Mouse (Mus musculus): ENCODE measurements around the gene Gm11127. TPM values are rescaled to one million over a fixed set of nuclear protein-coding genes. Genes with fewer than 3 reads are reported as not detected.
"Not testable (repeated sequence)": the region's sequence is repeated elsewhere in the genome, so short reads cannot be mapped to it uniquely, and the experiment has no call there.

The Gm11127 gene
- polyA plus RNA-seq (2015; fragmentation: Nextera tagmentation; extraction: Ambion mirVana) = 0.16 TPM in 1 of 2 replicates, not detected in the other

- 56% methylated on average over 1 of the region's 1 CpGs for WGBS
- not testable (repeated sequence) for H3K27ac ChIP-seq (ENCODE audit: low read length); ATAC-seq
Measured at GRCm38 (mm10) chr17:36058362-36058761, at the start of gene Gm11127. TSS of gene Gm11127 (minus strand) at chr17:36058371.

GRCm38 (mm10) chr17:36102091-36102490, 43.9 kb upstream of the Gm11127 start:
- not testable (repeated sequence) for H3K9ac ChIP-seq (replicated peaks; ENCODE audit: low read depth, low read length); H3K27me3 ChIP-seq (replicated peaks; ENCODE audit: control insufficient read depth, insufficient read depth, low read length); H3K4me2 ChIP-seq (ENCODE audit: low read length); H3K36me3 ChIP-seq (ENCODE audit: control insufficient read depth, insufficient read depth); H3K4me3 ChIP-seq (replicated peaks; ENCODE audit: low read length); H3K27ac ChIP-seq (ENCODE audit: low read length); H3K9me3 ChIP-seq (ENCODE audit: control insufficient read depth, low read length); ATAC-seq; H3K4me1 ChIP-seq (replicated peaks; ENCODE audit: control insufficient read depth, insufficient read depth, low read length)
- WGBS = 69% methylated on average over 11 of the region's 12 CpGs

More at GRCm38 (mm10) chr17:36058362-36058761, at the start of gene Gm11127:
- not testable (repeated sequence) for H3K4me1 ChIP-seq (replicated peaks; ENCODE audit: control insufficient read depth, insufficient read depth, low read length); H3K27me3 ChIP-seq (replicated peaks; ENCODE audit: control insufficient read depth, insufficient read depth, low read length); H3K9me3 ChIP-seq (ENCODE audit: control insufficient read depth, low read length); H3K9ac ChIP-seq (replicated peaks; ENCODE audit: low read depth, low read length); H3K4me3 ChIP-seq (replicated peaks; ENCODE audit: low read length); H3K36me3 ChIP-seq (ENCODE audit: control insufficient read depth, insufficient read depth); H3K4me2 ChIP-seq (ENCODE audit: low read length)

- not testable (repeated sequence) for ATAC-seq; H3K9me3 ChIP-seq (ENCODE audit: control insufficient read depth, low read length); H3K36me3 ChIP-seq (ENCODE audit: control insufficient read depth, insufficient read depth); H3K27me3 ChIP-seq (replicated peaks; ENCODE audit: control insufficient read depth, insufficient read depth, low read length); H3K4me2 ChIP-seq (ENCODE audit: low read length); H3K9ac ChIP-seq (replicated peaks; ENCODE audit: low read depth, low read length); H3K4me1 ChIP-seq (replicated peaks; ENCODE audit: control insufficient read depth, insufficient read depth, low read length); H3K27ac ChIP-seq (ENCODE audit: low read length); H3K4me3 ChIP-seq (replicated peaks; ENCODE audit: low read length)
- 31% methylated on average over 2 of the region's 2 CpGs for WGBS
Measured at GRCm38 (mm10) chr17:36099603-36100002, 41.4 kb upstream of the Gm11127 start.

- ATAC-seq = no peak
- Histone ChIP-seq H3K27me3 (replicated peaks; ENCODE audit: control insufficient read depth, insufficient read depth, low read length) (no peaks in the 10 kb centered on the region), H3K36me3 (ENCODE audit: control insufficient read depth, insufficient read depth) (no peaks in the 10 kb centered on the region), H3K9ac (replicated peaks; ENCODE audit: low read depth, low read length) (no peak overlapping the region), H3K4me2 (ENCODE audit: low read length) (no peak overlapping the region), H3K9me3 (ENCODE audit: control insufficient read depth, low read length) (no peaks in the 10 kb centered on the region), H3K4me3 (replicated peaks; ENCODE audit: low read length) (no peak overlapping the region), H3K27ac (ENCODE audit: low read length) (no peak overlapping the region), H3K4me1 (replicated peaks; ENCODE audit: control insufficient read depth, insufficient read depth, low read length) (no peaks in the 10 kb centered on the region)
- WGBS = 20% methylated on average over 3 of the region's 3 CpGs
Measured at GRCm38 (mm10) chr17:36093936-36094335, 35.8 kb upstream of the Gm11127 start.

- not testable (repeated sequence) for H3K4me1 ChIP-seq (replicated peaks; ENCODE audit: control insufficient read depth, insufficient read depth, low read length); H3K9me3 ChIP-seq (ENCODE audit: control insufficient read depth, low read length); H3K9ac ChIP-seq (replicated peaks; ENCODE audit: low read depth, low read length); H3K4me2 ChIP-seq (ENCODE audit: low read length); H3K27me3 ChIP-seq (replicated peaks; ENCODE audit: control insufficient read depth, insufficient read depth, low read length); H3K27ac ChIP-seq (ENCODE audit: low read length); H3K36me3 ChIP-seq (ENCODE audit: control insufficient read depth, insufficient read depth); ATAC-seq; H3K4me3 ChIP-seq (replicated peaks; ENCODE audit: low read length)
Measured at GRCm38 (mm10) chr17:36092520-36092919, 34.3 kb upstream of the Gm11127 start.

GRCm38 (mm10) chr17:36091933-36092332, 33.8 kb upstream of the Gm11127 start:
- WGBS = no CpG with 5 or more reads among the region's 2 CpGs
- not testable (repeated sequence) for H3K36me3 ChIP-seq (ENCODE audit: control insufficient read depth, insufficient read depth); H3K27me3 ChIP-seq (replicated peaks; ENCODE audit: control insufficient read depth, insufficient read depth, low read length); H3K9ac ChIP-seq (replicated peaks; ENCODE audit: low read depth, low read length); ATAC-seq; H3K4me3 ChIP-seq (replicated peaks; ENCODE audit: low read length); H3K4me1 ChIP-seq (replicated peaks; ENCODE audit: control insufficient read depth, insufficient read depth, low read length); H3K27ac ChIP-seq (ENCODE audit: low read length); H3K4me2 ChIP-seq (ENCODE audit: low read length); H3K9me3 ChIP-seq (ENCODE audit: control insufficient read depth, low read length)

- H3K27me3 ChIP-seq (replicated peaks; ENCODE audit: control insufficient read depth, insufficient read depth, low read length); H3K9me3 ChIP-seq (ENCODE audit: control insufficient read depth, low read length); H3K36me3 ChIP-seq (ENCODE audit: control insufficient read depth, insufficient read depth); H3K4me2 ChIP-seq (ENCODE audit: low read length); H3K4me3 ChIP-seq (replicated peaks; ENCODE audit: low read length); H3K4me1 ChIP-seq (replicated peaks; ENCODE audit: control insufficient read depth, insufficient read depth, low read length); ATAC-seq; H3K9ac ChIP-seq (replicated peaks; ENCODE audit: low read depth, low read length); H3K27ac ChIP-seq (ENCODE audit: low read length): not testable (repeated sequence)
- 71% methylated on average over 1 of the region's 1 CpGs for WGBS
Measured at GRCm38 (mm10) chr17:36085976-36086375, 27.8 kb upstream of the Gm11127 start.

GRCm38 (mm10) chr17:36083870-36084451, 25.8 kb upstream of the Gm11127 start:
- peak overlapping the region; percentile 99 for H3K4me2 ChIP-seq (ENCODE audit: low read length)
- H3K4me3 ChIP-seq (replicated peaks; ENCODE audit: low read length) = peak overlapping the region; percentile 55
- H3K9me3 ChIP-seq (ENCODE audit: control insufficient read depth, low read length) = no peaks in the 10 kb centered on the region
- ATAC-seq = peak; percentile 47; the same call in 1 of the 2 replicates
- H3K27ac ChIP-seq (ENCODE audit: low read length) = no peak overlapping the region
- peaks cover 7% of the 10 kb centered on the region; the same call in 1 of the 2 replicates for H3K27me3 ChIP-seq (replicated peaks; ENCODE audit: control insufficient read depth, insufficient read depth, low read length)
- no peaks in the 10 kb centered on the region for H3K36me3 ChIP-seq (ENCODE audit: control insufficient read depth, insufficient read depth)
- H3K4me1 ChIP-seq (replicated peaks; ENCODE audit: control insufficient read depth, insufficient read depth, low read length) = peaks cover 6% of the 10 kb centered on the region
- under 1% methylated on average over 42 of the region's 42 CpGs for WGBS
- H3K9ac ChIP-seq (replicated peaks; ENCODE audit: low read depth, low read length) = peak overlapping the region; percentile 60

- H3K9me3 ChIP-seq (ENCODE audit: control insufficient read depth, low read length) = no peaks in the 10 kb centered on the region
- peaks cover 6% of the 10 kb centered on the region for H3K4me1 ChIP-seq (replicated peaks; ENCODE audit: control insufficient read depth, insufficient read depth, low read length)
- WGBS = under 1% methylated on average over 46 of the region's 46 CpGs
- H3K27ac ChIP-seq (ENCODE audit: low read length) = no peak overlapping the region
- H3K4me2 ChIP-seq (ENCODE audit: low read length) = peak overlapping the region; percentile 99
- H3K27me3 ChIP-seq (replicated peaks; ENCODE audit: control insufficient read depth, insufficient read depth, low read length) = peaks cover 7% of the 10 kb centered on the region; the same call in 1 of the 2 replicates
- ATAC-seq = peak; percentile 64
- H3K36me3 ChIP-seq (ENCODE audit: control insufficient read depth, insufficient read depth) = no peaks in the 10 kb centered on the region
- H3K4me3 ChIP-seq (replicated peaks; ENCODE audit: low read length) = peak overlapping the region; percentile 55
- peak overlapping the region; percentile 60 for H3K9ac ChIP-seq (replicated peaks; ENCODE audit: low read depth, low read length)
Measured at GRCm38 (mm10) chr17:36083266-36083869, 25.2 kb upstream of the Gm11127 start.

Data from forebrain, embryonic 16.5 days (tissue).